Mouse (Mus musculus) gonadal fat pad, adult 2 months (tissue): Measurements from ENCODE around the gene Slc34a2. TPM values are rescaled to one million over a fixed set of nuclear protein-coding genes. Genes with fewer than 3 reads are reported as not detected.

Experiments
- DNase-seq: peaks from one replicate; pipeline ENCODE4 v3.0.0-alpha.2; 2012; ENCODE audit warnings: low read depth
- polyA plus RNA-seq: library from polyadenylated mRNA; depleted of rRNA; stranded (reverse); fragments of >200 nt; gene quantifications from 2 replicates; pipeline ENCODE4 v1.2.3, GENCODE M21; 2012; rRNA removed

Slc34a2 gene
- polyA plus RNA-seq, 1 experiment = 18.4 TPM

- no peak for DNase-seq
Measured at GRCm38 (mm10) chr5:53110225-53110624, 72.3 kb downstream of the Slc34a2 start.

GRCm38 (mm10) chr5:53111036-53111435 lies 73.2 kb downstream of the Slc34a2 start:
- no peak for DNase-seq

GRCm38 (mm10) chr5:53112942-53113341 lies 75.1 kb downstream of the Slc34a2 start:
- no peak for DNase-seq

GRCm38 (mm10) chr5:53114616-53115267 lies 76.9 kb downstream of the Slc34a2 start:
- DNase-seq = no peak

GRCm38 (mm10) chr5:53118212-53118611 lies 80.3 kb downstream of the Slc34a2 start:
- no peak for DNase-seq

GRCm38 (mm10) chr5:53119689-53120088 lies 81.8 kb downstream of the Slc34a2 start:
- no peak for DNase-seq

Other genes starting within 250 kb of the Slc34a2 start
- gene Anapc4, start 204.1 kb upstream of the Slc34a2 start, polyA plus RNA-seq = 29.9 and 31.2 TPM in 2 replicates
- 6.9 and 8.8 TPM in 2 replicates for gene Sel1l3, start 175.8 kb downstream of the Slc34a2 start, polyA plus RNA-seq
- gene Smim20, start 229.0 kb downstream of the Slc34a2 start, polyA plus RNA-seq = 39.5 and 57.0 TPM in 2 replicates